Mouse (Mus musculus): Measurements from ENCODE around the gene Gm3667.
"Not testable (repeated sequence)": the region's sequence is repeated elsewhere in the genome, so short reads cannot be mapped to it uniquely, and the experiment has no call there.

Gm3667 gene

GRCm38 (mm10) chr14:6889521-6890012, at the start of gene Gm3667:
TSS of gene Gm3667 (minus strand) at chr14:6889962.
- in situ Hi-C loops (cut with MboI), result not testable (repeated sequence)

GRCm38 (mm10) chr14:6899881-6900280, 10.1 kb upstream of the Gm3667 start:
- in situ Hi-C loops (cut with MboI), result not testable (repeated sequence)

- in situ Hi-C loops (cut with MboI), result not testable (repeated sequence)
These were observed 951 bp downstream of the Gm3667 start for GRCm38 (mm10) chr14:6888811-6889210.

- in situ Hi-C loops (cut with MboI), result not testable (repeated sequence)
These were observed 49.6 kb downstream of the Gm3667 start, which contains the start of gene Gm3642 for GRCm38 (mm10) chr14:6840211-6840610. TSS of gene Gm3642 (minus strand) at chr14:6840311.

GRCm38 (mm10) chr14:6823297-6823696, 66.5 kb downstream of the Gm3667 start:
- in situ Hi-C loops (cut with MboI), result not testable (repeated sequence)

Data from mature B cell (primary cell).